Mouse (Mus musculus) neural tube, embryonic 14.5 days (tissue): ENCODE measurements at regions not wholly inside any gene's neighbourhood (a gene's known extent, or its start where the extent isn't known, plus 50 kb on each side); places are given as distances from the start of the nearest gene placed in this dataset.

Source experiments
- ATAC-seq: fragments of 200-750 bp; cut with Nextera tagmentation; 2 replicates; pipeline ENCODE4 v1.8.0; 2017; ENCODE audit warnings: low read depth, mild to moderate bottlenecking, moderate TSS enrichment, moderate library complexity
- H3K27ac ChIP-seq: fragments of 300-500 bp; sonication (generic); 2 replicates; pipeline ENCODE4 v1.5.1; 2014; ENCODE audit warnings: low read depth, mild to moderate bottlenecking, control low read depth, low read length, moderate library complexity, mixed read lengths
- H3K27me3 ChIP-seq: fragments of 300-500 bp; sonication (generic); 2 replicates; pipeline ENCODE4 v1.6.1; 2014; ENCODE audit warnings: low read length; ENCODE audit not compliant: control insufficient read depth, insufficient read depth
- H3K36me3 ChIP-seq: fragments of 300-500 bp; sonication (generic); 2 replicates; pipeline ENCODE4 v1.6.1; 2014; ENCODE audit warnings: low read length, mixed read lengths; ENCODE audit not compliant: control insufficient read depth, insufficient read depth
- H3K4me1 ChIP-seq: fragments of 300-500 bp; sonication (generic); 2 replicates; pipeline ENCODE4 v1.6.1; 2014; ENCODE audit warnings: low read length; ENCODE audit not compliant: control insufficient read depth, insufficient read depth
- H3K4me2 ChIP-seq: fragments of 300-500 bp; sonication (generic); 2 replicates; pipeline ENCODE4 v1.6.1; 2014; ENCODE audit warnings: mild to moderate bottlenecking, low read depth, low read length, control low read depth
- H3K4me3 ChIP-seq: fragments of 300-500 bp; sonication (generic); 2 replicates; pipeline ENCODE4 v1.5.1; 2014; ENCODE audit warnings: low read depth, low read length, control low read depth, mixed read lengths
- H3K9ac ChIP-seq: fragments of 300-500 bp; sonication (generic); replicated peaks from 2 replicates; pipeline ENCODE4 v1.6.1; 2014; ENCODE audit warnings: low read depth, mild to moderate bottlenecking, control low read depth, low read length, mixed read lengths
- H3K9me3 ChIP-seq: fragments of 300-500 bp; sonication (generic); 2 replicates; pipeline ENCODE4 v1.6.1; 2016; ENCODE audit warnings: low read length; ENCODE audit not compliant: control insufficient read depth
- WGBS: fragments of 180-500 bp; shearing (Covaris S2); extraction: QIAGEN DNeasy Blood & Tissue Kit; methylation state at CpG from one replicate; pipeline ENCODE4 v1.1.7; 2014; 5-methylcytosine and 5-hydroxymethylcytosine counted together

- no peaks in the 10 kb centered on the region for H3K36me3 ChIP-seq
- H3K27me3 ChIP-seq, result no peaks in the 10 kb centered on the region
- no peaks in the 10 kb centered on the region for H3K9me3 ChIP-seq
- no peak overlapping the region for H3K4me2 ChIP-seq
- no peak for ATAC-seq
- H3K4me3 ChIP-seq, result no peak overlapping the region
- H3K9ac ChIP-seq, result no peak overlapping the region
- no peak overlapping the region for H3K27ac ChIP-seq
- 0 out of 2 replicates have a peak, but pooled peaks cover 5% of the 10 kb centered on the region for H3K4me1 ChIP-seq
- WGBS, result 70% methylated on average over 7 of the region's 7 CpGs
Measured at GRCm38 (mm10) chr13:46222031-46222430, 51.5 kb upstream of the Stmnd1 start.

DNA sequence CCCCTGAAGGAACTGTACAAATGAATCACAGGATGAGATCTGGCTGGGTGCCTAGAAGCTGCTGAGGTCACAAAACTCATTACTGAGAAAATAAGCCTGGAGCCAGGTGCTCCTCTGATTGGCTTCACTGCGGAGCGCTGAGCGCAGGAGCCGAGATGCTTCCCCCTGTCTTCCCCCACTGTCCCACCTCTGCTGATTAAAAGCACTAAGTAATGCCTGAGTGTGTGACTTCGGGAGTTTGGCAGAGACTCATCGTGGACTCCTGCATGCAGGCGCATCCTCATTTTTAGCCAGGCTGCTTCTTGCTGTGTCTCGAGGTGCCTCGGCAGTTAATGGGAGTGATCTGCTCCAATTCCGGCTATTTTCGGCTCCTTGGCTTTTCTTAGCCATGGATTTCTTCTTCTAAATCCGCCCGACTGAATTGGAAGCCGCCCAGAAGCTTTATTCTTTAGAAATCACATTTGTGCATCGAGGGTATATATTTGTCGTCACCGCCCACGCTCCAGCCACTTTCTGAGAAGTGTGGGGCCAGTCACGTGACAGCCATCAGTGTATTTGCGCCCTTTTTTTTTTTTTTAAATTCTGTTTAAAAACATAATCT, 55.3 kb upstream of the Stmnd1 start:
- H3K36me3 ChIP-seq, result no peaks in the 10 kb centered on the region
- H3K27ac ChIP-seq, result peak overlapping the region; percentile 65
- 59% methylated on average over 20 of the region's 20 CpGs for WGBS
- peak overlapping the region; percentile 30 for H3K4me2 ChIP-seq
- H3K9ac ChIP-seq, result no peak overlapping the region
- peak; percentile 77 for ATAC-seq
- H3K27me3 ChIP-seq, result no peaks in the 10 kb centered on the region
- H3K4me1 ChIP-seq, result 0 out of 2 replicates have a peak, but pooled peaks cover 5% of the 10 kb centered on the region
- H3K4me3 ChIP-seq, result no peak overlapping the region
- H3K9me3 ChIP-seq, result no peaks in the 10 kb centered on the region

- Histone ChIP-seq H3K27me3 (no peaks in the 10 kb centered on the region), H3K4me1 (0 out of 2 replicates have a peak, but pooled peaks cover 5% of the 10 kb centered on the region), H3K27ac (no peak overlapping the region), H3K4me2 (no peak overlapping the region; the same call in 1 of the 2 replicates), H3K36me3 (no peaks in the 10 kb centered on the region), H3K9ac (no peak overlapping the region), H3K4me3 (no peak overlapping the region), H3K9me3 (no peaks in the 10 kb centered on the region)
- no peak for ATAC-seq
- WGBS, result 55% methylated on average over 9 of the region's 9 CpGs
Measured at GRCm38 (mm10) chr13:46216954-46217838, 56.3 kb upstream of the Stmnd1 start.

GRCm38 (mm10) chr13:46203551-46203950, 70.0 kb upstream of the Stmnd1 start:
- ATAC-seq, result no peak
- H3K36me3 ChIP-seq, result no peaks in the 10 kb centered on the region
- H3K4me3 ChIP-seq, result no peak overlapping the region
- no peaks in the 10 kb centered on the region for H3K27me3 ChIP-seq
- H3K9ac ChIP-seq, result no peak overlapping the region
- 89% methylated on average over 3 of the region's 3 CpGs for WGBS
- H3K9me3 ChIP-seq, result no peaks in the 10 kb centered on the region
- no peak overlapping the region for H3K4me2 ChIP-seq
- H3K27ac ChIP-seq, result no peak overlapping the region
- H3K4me1 ChIP-seq, result no peaks in the 10 kb centered on the region

DNA sequence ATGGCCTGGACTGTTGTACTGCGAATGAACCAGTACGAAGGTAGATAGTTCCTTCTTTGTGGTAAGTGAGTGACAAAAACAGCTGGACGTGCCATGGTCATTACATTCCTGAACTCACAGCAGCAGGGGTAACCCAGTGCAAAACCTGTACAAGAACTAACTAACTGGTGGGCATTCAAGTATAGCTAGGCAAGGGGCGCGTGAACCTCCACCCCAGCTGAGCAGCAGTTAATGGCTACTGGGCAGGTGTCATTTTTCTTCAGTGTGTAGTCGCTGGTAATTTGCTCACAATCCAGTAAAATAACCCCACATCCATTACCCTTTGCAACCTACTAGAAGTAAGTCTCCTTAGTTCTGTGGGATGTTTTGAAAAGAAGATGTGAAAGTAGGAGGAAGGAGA, 70.9 kb upstream of the Stmnd1 start:
- Histone ChIP-seq H3K4me2 (no peak overlapping the region), H3K4me3 (no peak overlapping the region), H3K4me1 (no peaks in the 10 kb centered on the region), H3K36me3 (no peaks in the 10 kb centered on the region), H3K27me3 (no peaks in the 10 kb centered on the region), H3K9ac (no peak overlapping the region), H3K27ac (no peak overlapping the region), H3K9me3 (no peaks in the 10 kb centered on the region)
- 86% methylated on average over 6 of the region's 6 CpGs for WGBS
- no peak for ATAC-seq

DNA sequence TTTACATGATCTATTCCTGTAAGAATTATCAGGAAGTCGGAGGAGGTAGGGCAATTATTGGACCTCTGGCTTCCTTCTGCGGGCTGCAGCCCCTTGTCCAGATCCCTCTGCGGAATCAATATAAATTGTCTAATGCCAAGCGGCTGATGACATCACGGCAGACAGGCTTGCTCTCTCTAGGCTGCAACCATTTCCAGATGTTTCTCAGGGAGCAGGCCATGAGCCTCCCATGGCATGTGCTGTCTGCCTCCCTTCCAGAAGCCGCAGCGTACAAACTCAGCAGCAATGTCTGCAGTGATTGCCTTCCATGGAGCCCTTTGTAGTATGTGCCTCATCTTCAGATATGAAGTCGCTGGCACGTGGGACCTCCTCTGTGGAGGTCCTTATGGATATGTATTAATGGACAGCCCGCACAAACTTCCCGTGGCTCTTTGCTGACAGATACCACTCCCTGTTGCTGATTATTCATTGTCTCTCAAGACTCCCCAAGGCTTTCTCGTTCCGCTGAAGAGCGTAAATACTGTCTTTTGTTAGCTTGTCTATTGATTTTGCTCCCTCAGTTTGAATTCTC, 72.4 kb upstream of the Stmnd1 start:
- Histone ChIP-seq H3K4me1 (no peaks in the 10 kb centered on the region), H3K27ac (no peak overlapping the region), H3K27me3 (no peaks in the 10 kb centered on the region), H3K4me2 (no peak overlapping the region), H3K9ac (no peak overlapping the region), H3K36me3 (no peaks in the 10 kb centered on the region), H3K4me3 (no peak overlapping the region), H3K9me3 (no peaks in the 10 kb centered on the region)
- 70% methylated on average over 14 of the region's 14 CpGs for WGBS
- ATAC-seq, result no peak

GRCm38 (mm10) chr13:46193131-46193530, 80.4 kb upstream of the Stmnd1 start:
- no peak overlapping the region for H3K4me3 ChIP-seq
- H3K27ac ChIP-seq, result peak overlapping the region; percentile 22; the same call in 1 of the 2 replicates
- WGBS, result 94% methylated on average over 1 of the region's 1 CpGs
- H3K4me2 ChIP-seq, result no peak overlapping the region
- no peak overlapping the region for H3K9ac ChIP-seq
- no peaks in the 10 kb centered on the region for H3K9me3 ChIP-seq
- H3K27me3 ChIP-seq, result no peaks in the 10 kb centered on the region
- no peaks in the 10 kb centered on the region for H3K4me1 ChIP-seq
- no peaks in the 10 kb centered on the region for H3K36me3 ChIP-seq
- ATAC-seq, result no peak

- Histone ChIP-seq H3K27me3 (no peaks in the 10 kb centered on the region), H3K9me3 (no peaks in the 10 kb centered on the region), H3K27ac (no peak overlapping the region), H3K4me1 (no peaks in the 10 kb centered on the region), H3K4me3 (no peak overlapping the region), H3K9ac (no peak overlapping the region), H3K36me3 (no peaks in the 10 kb centered on the region), H3K4me2 (no peak overlapping the region)
- 80% methylated on average over 2 of the region's 2 CpGs for WGBS
- no peak for ATAC-seq
Measured at GRCm38 (mm10) chr13:46189726-46190125, 83.8 kb upstream of the Stmnd1 start.

DNA sequence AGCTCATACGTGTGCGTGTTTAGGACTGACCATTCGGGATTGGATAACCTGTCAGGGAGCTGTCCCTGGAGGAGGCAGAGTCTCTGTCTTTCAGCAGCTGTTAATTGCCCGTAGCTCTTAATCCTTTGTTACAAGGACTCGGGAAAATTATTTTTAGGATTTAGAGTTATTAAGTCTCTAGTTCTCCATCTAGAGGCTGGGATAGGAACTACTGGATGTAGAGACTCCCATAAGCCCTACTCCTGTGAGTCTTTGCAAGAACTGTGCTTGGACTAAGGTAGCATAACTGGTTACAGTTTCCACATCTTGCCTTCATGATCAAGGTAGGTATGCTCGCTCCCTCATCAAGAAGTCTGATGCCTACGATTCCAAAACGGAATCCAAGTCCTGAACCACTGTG, 90.7 kb upstream of the Stmnd1 start:
- Histone ChIP-seq H3K27me3 (no peaks in the 10 kb centered on the region), H3K36me3 (no peaks in the 10 kb centered on the region), H3K4me3 (no peak overlapping the region), H3K4me2 (no peak overlapping the region), H3K27ac (no peak overlapping the region), H3K4me1 (peaks cover 10% of the 10 kb centered on the region; the same call in 1 of the 2 replicates), H3K9me3 (no peaks in the 10 kb centered on the region), H3K9ac (no peak overlapping the region)
- ATAC-seq, result no peak
- WGBS, result 79% methylated on average over 8 of the region's 8 CpGs
